Mouse (Mus musculus): ENCODE results near the gene Sorcs2.

- TF ChIP-seq POLR2A (IDR thresholded peaks at IDR 0.05; ENCODE audit: insufficient read depth, low read depth, low read length) (no peak), CTCF (IDR thresholded peaks at IDR 0.05; ENCODE audit: insufficient read depth, low read depth, low read length) (no peak)
These were observed 296.8 kb downstream of the Sorcs2 start for GRCm38 (mm10) chr5:36101129-36101528.

Measured in olfactory bulb, adult 2 months (tissue).